Mouse (Mus musculus) frontal cortex, adult (tissue): Measurements from ENCODE around the gene 9130213A22Rik.

ENCODE experiments used
- ATAC-seq: cut with Nextera tagmentation; 2 replicates; pipeline ENCODE4 v1.9.2; 2017; ENCODE audit warnings: mild to moderate bottlenecking, moderate library complexity, mixed read lengths; ENCODE audit not compliant: low TSS enrichment

The 9130213A22Rik gene

DNA sequence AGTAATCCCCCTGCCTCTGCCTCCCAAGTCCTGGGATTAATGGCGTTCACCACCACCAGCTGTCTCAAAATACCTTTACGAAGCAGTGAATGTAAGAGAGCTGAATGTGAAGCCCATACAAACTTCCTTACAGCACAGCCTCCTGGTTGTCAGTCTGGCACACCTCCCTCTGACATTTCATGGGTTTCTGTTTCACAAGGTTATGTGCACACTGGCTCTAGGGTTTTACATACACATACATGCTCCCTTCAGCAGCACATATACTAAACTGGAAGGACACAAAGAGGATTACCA is 47.7 kb downstream of the 9130213A22Rik start:
- no peak for ATAC-seq

DNA sequence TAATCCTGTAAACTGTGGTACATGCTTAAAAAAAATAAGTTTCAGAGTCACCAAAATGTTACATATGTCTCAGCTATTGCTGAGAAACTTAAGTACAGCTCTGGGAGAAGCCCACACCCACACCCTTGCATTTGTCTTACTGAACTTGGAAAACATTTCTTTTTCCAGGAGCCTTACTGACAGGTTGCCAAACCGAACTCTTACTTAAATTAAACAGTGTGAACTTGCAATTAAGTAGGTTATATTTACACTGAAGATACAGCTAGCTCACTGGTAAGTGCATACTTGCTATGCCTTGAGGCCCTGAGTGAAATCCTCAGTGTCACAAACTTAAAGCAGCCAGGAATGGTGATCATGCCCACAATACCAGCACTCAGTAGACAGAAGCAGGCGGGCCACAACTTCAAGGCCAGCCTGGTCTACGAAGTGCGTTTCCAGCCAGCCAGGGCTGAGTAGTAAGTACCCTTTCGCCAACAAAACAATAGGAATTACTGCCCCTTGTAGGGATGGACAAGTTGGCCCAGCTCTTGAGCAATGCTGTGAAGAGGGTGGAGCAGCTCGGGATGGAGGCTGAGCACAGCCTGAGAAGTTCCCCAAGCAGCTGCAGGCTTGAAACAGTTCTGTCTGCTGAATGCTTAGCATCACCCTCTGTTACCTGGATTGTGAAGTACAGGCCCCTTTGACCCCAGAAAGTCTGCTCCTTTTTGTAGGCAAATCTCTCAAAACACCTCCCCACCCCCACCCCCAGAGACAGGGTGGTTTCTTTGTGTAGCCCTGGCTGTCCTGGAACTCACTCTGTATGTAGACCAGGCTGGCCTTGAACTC is 48.2 kb downstream of the 9130213A22Rik start:
- ATAC-seq = no peak

DNA sequence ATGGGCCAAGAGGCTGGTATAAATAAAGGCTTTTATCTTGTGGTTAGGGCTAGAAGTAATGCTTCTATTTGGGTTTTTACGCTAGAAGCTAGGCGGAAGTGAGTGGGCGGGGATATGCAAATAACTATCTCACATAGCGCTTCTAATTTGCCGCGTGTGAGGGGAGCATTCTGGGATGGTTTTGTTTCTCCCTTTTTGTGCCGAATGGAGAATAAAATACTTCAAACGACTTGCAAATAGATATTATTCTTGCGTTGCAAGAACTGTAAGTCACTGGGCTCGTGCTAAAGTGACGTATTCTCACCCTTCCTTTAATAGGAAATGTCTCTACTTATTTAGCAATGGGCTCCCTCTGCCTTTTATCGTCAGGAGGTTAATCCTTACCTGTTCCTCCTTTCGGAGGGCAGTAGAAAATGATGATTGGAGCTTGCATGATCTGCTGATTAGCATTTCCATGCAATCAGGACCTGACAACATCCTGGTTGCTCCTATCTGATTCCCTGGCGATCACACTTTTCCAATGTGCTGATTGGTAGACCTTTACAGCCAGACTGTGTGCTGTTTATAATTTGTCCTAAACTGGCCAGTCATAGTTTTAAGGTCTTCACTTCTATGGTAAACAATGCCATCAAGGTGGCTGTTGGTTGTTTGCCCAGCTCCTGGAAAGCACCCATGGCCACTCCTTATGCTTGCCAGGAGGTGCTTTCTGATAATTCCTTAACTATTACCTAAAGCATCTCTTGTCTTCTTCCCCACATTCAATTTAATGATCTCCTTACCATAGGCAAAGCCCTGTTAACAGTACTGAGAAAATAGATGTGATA is 49.1 kb downstream of the 9130213A22Rik start:
- ATAC-seq = peak; percentile 31; the same call in 1 of the 2 replicates

- ATAC-seq = peak; percentile 21; the same call in 1 of the 2 replicates
Observed at GRCm38 (mm10) chr11:69072666-69073064, 49.7 kb downstream of the 9130213A22Rik start.

GRCm38 (mm10) chr11:69072234-69072633 is 50.2 kb downstream of the 9130213A22Rik start:
- no peak for ATAC-seq

DNA sequence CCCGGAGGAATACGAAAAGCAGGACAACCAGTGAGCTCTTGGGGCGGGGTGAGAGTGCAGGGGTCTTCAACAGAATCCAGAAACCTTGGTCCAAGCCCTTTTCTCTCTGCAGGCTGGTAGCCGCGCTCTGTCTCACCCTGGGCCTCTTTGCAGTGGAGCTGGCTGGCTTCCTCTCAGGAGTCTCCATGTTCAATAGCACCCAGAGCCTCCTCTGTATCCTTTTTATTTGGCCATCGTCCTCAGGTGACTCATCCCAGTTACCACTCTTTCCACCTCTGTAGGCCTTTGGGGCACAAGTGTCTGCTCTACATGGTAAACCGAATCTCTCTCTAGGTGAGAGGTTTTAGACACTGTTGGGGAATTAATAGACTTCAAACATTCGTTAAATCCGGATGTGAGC is 51.1 kb downstream of the 9130213A22Rik start:
- ATAC-seq = no peak

DNA sequence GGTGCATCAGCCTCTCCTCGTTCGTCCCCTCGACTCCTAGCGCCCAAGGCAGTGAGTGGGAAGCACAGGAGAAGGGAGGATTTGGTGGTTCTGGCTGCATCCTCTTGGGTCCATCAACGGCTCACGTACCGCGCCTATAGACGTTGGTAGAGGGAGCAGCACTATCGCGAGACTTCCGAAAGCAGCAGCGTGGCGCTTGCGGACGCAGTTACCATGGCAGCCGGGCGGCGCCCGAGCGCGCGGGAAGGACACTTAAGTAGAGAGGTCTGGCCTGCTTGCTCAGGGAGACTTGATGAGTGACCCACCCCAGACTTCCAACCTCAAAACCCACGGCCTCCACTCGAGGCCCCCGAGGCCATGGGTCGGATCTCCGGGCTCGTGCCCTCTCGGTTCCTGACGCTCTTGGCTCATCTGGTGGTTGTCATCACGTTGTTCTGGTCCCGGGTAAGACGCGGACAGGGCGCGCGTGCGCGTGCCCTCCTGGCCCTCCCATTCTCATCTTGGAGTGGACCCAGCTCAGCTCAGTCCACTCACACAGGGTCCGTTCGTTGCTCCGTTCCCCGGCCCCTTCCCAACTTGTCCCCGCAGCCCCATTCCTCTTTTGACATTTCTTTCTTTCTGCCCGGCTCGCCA is 51.7 kb downstream of the 9130213A22Rik start, which contains the start of gene Tmem107:
Gene Tmem107 (plus strand): TSS at position 217 of the 633 bp plus-strand sequence.
- ATAC-seq = peak; percentile 79

DNA sequence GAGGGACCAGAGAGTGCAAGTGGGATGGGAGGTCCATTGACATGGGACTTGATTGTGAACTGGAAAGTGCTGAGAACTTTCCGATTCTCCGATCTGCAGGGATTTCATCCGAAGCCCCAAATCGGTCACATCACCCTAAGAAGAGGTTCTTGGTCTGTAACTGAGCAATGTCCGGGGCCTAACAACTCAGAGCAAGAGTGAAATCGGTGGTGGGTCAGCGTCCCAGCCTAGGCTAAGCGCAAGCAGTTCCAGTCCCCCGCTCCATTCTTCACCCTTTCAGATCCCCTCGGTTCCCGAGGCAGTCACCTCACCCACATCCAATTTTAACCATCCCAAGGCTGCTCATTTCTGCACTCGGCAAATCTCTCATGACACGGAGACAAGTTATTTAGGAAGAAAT is 52.3 kb downstream of the 9130213A22Rik start:
- ATAC-seq = no peak
